Mouse (Mus musculus): ENCODE measurements around the gene Lefty1. TPM values are rescaled to one million over a fixed set of nuclear protein-coding genes. Genes with fewer than 3 reads are reported as not detected.
A peak's percentile ranks its signal among the peaks of the same experiment; 100 is the strongest.
"Not testable (repeated sequence)": the region's sequence is repeated elsewhere in the genome, so short reads cannot be mapped to it uniquely, and the experiment has no call there.

The Lefty1 gene
- 2.6 TPM in 2 replicates for polyA plus RNA-seq (2011; ENCODE audit: insufficient read depth, insufficient read length, low replicate concordance, missing spikeins)

DNA sequence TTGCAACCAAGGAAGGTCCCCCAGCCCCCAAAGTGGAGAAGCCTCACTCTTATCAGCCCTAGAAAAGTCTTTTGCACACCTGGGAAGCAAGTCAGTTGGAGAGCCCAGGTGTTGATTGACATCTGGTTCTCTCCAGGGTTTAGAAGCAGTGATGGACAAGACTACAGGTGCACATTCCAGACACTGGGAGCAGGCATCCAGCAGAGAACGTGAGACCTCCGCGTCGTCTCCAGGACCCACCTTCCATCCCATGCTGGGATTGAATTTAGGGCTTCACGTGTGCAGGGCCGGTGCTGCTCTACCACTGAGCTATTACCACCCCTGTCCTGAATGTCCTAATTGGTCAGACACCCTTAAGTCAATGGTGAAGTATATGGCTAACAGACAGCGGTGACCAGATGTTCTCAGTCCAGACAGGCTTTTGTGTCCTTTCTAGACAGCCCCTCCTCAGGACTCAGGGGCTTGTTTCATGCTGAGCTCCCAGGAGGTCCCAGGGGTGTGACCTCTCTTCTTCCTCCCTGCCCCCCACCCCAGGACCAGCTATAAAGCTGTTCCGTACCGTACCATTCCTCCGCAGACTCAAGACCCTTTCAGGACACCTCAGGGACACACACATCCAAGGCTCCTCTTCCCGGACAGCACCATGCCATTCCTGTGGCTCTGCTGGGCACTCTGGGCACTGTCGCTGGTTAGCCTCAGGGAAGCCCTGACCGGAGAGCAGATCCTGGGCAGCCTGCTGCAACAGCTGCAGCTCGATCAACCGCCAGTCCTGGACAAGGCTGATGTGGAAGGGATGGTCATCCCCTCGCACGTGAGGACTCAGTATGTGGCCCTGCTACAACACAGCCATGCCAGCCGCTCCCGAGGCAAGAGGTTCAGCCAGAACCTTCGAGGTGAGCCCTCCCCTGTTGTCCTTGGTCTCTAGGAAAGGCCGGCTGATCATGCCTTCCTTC is at the start of gene Lefty1:
Lefty1 (plus strand) TSS at position 556 of the 953 bp plus-strand sequence.
- no peak for TF ChIP-seq POLR2A (IDR thresholded peaks at IDR 0.05; ENCODE audit: borderline replicate concordance, control insufficient read depth, low read depth, low read length)
- TF ChIP-seq CTCF (IDR thresholded peaks at IDR 0.05; ENCODE audit: control insufficient read depth, insufficient read depth, low read length) = no peak
- Histone ChIP-seq H3K4me1 (ENCODE audit: control insufficient read depth, insufficient read depth, low read length) (no peaks in the 10 kb centered on the region), H3K27ac (ENCODE audit: control insufficient read depth, insufficient read depth, low read depth, low read length, poor library complexity) (no peak within 1 kb of the TSS), H3K4me3 (replicated peaks; ENCODE audit: control insufficient read depth, low read depth, low read length) (no peak within 1 kb of the TSS)
- 91% methylated on average over 21 of the region's 21 CpGs for WGBS

GRCm38 (mm10) chr1:180888556-180889042 is 46.2 kb upstream of the Lefty1 start:
- Histone ChIP-seq H3K27ac (ENCODE audit: control insufficient read depth, insufficient read depth, low read depth, low read length, poor library complexity) (peak overlapping the region; percentile 78), H3K4me1 (ENCODE audit: control insufficient read depth, insufficient read depth, low read length) (peaks cover 13% of the 10 kb centered on the region), H3K4me3 (replicated peaks; ENCODE audit: control insufficient read depth, low read depth, low read length) (no peak overlapping the region)
- TF ChIP-seq CTCF (IDR thresholded peaks at IDR 0.05; ENCODE audit: control insufficient read depth, insufficient read depth, low read length) (no peak), POLR2A (IDR thresholded peaks at IDR 0.05; ENCODE audit: borderline replicate concordance, control insufficient read depth, low read depth, low read length) (peak; percentile 24; the same call in 1 of the 2 replicates)
- 3% methylated on average over 13 of the region's 13 CpGs for WGBS

DNA sequence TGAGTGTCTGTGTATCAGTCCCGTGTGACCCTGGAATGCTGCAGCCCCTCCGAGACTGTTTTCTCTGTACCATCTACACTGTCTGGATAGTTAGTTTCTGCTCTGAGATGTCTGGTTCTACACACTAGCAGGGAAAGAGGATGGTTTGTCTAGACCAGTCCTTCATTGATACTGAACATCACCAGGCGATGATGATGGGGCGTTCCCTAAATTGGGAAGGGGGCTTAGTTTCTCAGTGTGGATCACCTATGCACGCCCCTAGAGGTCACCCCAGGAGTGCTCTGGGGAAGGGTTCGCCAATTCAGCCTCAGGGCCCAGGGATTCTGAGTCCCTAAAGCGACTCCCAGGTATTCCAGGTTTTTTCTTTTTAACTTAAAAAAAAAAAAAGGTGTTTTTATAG is 45.6 kb upstream of the Lefty1 start:
- TF ChIP-seq CTCF (IDR thresholded peaks at IDR 0.05; ENCODE audit: control insufficient read depth, insufficient read depth, low read length) = no peak
- TF ChIP-seq POLR2A (IDR thresholded peaks at IDR 0.05; ENCODE audit: borderline replicate concordance, control insufficient read depth, low read depth, low read length) = no peak
- Histone ChIP-seq H3K4me1 (ENCODE audit: control insufficient read depth, insufficient read depth, low read length) (peaks cover 10% of the 10 kb centered on the region), H3K27ac (ENCODE audit: control insufficient read depth, insufficient read depth, low read depth, low read length, poor library complexity) (peak overlapping the region; percentile 47; the same call in 1 of the 2 replicates), H3K4me3 (replicated peaks; ENCODE audit: control insufficient read depth, low read depth, low read length) (no peak overlapping the region)
- 66% methylated on average over 7 of the region's 7 CpGs for WGBS

- Histone ChIP-seq H3K4me1 (ENCODE audit: control insufficient read depth, insufficient read depth, low read length) (peaks cover 9% of the 10 kb centered on the region), H3K27ac (ENCODE audit: control insufficient read depth, insufficient read depth, low read depth, low read length, poor library complexity) (peak overlapping the region; percentile 26; the same call in 1 of the 2 replicates), H3K4me3 (replicated peaks; ENCODE audit: control insufficient read depth, low read depth, low read length) (no peak overlapping the region)
- WGBS = 18% methylated on average over 6 of the region's 6 CpGs
- TF ChIP-seq POLR2A (IDR thresholded peaks at IDR 0.05; ENCODE audit: borderline replicate concordance, control insufficient read depth, low read depth, low read length) (no peak), CTCF (IDR thresholded peaks at IDR 0.05; ENCODE audit: control insufficient read depth, insufficient read depth, low read length) (peak; percentile 72)
Observed at GRCm38 (mm10) chr1:180889841-180890240, 45.0 kb upstream of the Lefty1 start.

DNA sequence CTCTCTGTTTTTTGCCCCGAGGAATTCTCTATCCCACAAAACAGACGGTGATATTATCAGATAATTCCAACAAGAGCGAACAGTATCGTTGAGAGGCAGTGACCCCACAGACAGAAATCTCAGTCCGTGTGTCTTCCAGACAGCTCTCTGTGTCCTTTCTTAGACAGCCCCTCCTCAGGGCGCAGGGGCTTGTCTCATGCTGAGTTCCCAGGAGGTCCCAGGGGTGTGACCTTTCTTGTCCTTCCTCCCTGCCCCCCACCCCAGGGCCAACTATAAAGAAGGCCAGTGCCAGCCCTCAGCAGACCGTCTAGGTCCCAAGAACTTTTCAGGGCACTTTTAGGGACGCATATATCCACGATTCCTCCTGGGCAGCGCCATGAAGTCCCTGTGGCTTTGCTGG is 42.0 kb upstream of the Lefty1 start, which contains the start of gene Lefty2:
Lefty2 (plus strand) TSS at position 301 of the 400 bp plus-strand sequence.
- TF ChIP-seq POLR2A (IDR thresholded peaks at IDR 0.05; ENCODE audit: borderline replicate concordance, control insufficient read depth, low read depth, low read length) (no peak), CTCF (IDR thresholded peaks at IDR 0.05; ENCODE audit: control insufficient read depth, insufficient read depth, low read length) (no peak)
- Histone ChIP-seq H3K4me3 (replicated peaks; ENCODE audit: control insufficient read depth, low read depth, low read length) (no peak within 1 kb of the TSS), H3K4me1 (ENCODE audit: control insufficient read depth, insufficient read depth, low read length) (peaks cover 2% of the 10 kb centered on the region; the same call in 1 of the 2 replicates), H3K27ac (ENCODE audit: control insufficient read depth, insufficient read depth, low read depth, low read length, poor library complexity) (no peak within 1 kb of the TSS; the same call in 1 of the 2 replicates)
- WGBS = 79% methylated on average over 10 of the region's 10 CpGs

- H3K4me1 ChIP-seq (ENCODE audit: control insufficient read depth, insufficient read depth, low read length); H3K4me3 ChIP-seq (replicated peaks; ENCODE audit: control insufficient read depth, low read depth, low read length); H3K27ac ChIP-seq (ENCODE audit: control insufficient read depth, insufficient read depth, low read depth, low read length, poor library complexity): not testable (repeated sequence)
- 24% methylated on average over 51 of the region's 51 CpGs for WGBS
Observed at GRCm38 (mm10) chr1:180894088-180894987, 40.5 kb upstream of the Lefty1 start.

DNA sequence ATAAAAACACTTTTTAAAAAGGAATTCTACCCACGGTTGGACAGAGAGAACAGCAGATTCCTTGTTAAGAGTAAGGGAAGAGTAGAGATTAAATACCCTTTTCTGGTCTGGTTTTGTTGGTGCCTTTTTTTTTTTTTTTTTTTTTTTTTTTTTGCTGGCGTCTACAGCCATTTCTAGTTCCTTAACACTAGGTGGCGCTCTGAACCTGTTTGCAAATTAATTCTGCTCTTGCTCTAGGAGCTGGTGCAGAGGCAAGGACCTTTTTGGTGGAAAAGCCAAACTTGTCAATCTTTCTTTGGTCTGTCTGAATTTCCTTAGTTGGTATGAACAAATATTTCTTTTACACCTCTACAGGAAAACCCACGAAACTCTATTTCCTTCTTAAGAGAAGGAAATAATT is 33.7 kb upstream of the Lefty1 start:
- Histone ChIP-seq H3K27ac (ENCODE audit: control insufficient read depth, insufficient read depth, low read depth, low read length, poor library complexity) (no peak overlapping the region), H3K4me1 (ENCODE audit: control insufficient read depth, insufficient read depth, low read length) (no peaks in the 10 kb centered on the region; the same call in 1 of the 2 replicates), H3K4me3 (replicated peaks; ENCODE audit: control insufficient read depth, low read depth, low read length) (no peak overlapping the region)
- WGBS = under 1% methylated on average over 4 of the region's 4 CpGs
- no peak for TF ChIP-seq POLR2A (IDR thresholded peaks at IDR 0.05; ENCODE audit: borderline replicate concordance, control insufficient read depth, low read depth, low read length)
- TF ChIP-seq CTCF (IDR thresholded peaks at IDR 0.05; ENCODE audit: control insufficient read depth, insufficient read depth, low read length) = no peak

Data from bone marrow, adult 2 months (tissue).